Mouse (Mus musculus): ENCODE measurements around the gene Alcam.

- TF ChIP-seq CTCF (IDR thresholded peaks at IDR 0.05) (no peak), EP300 (IDR thresholded peaks at IDR 0.05) (no peak)
Measured at GRCm38 (mm10) chr16:52366915-52367314, 87.0 kb downstream of the Alcam start.

Data from lung, postnatal 0 days (tissue).